Mouse (Mus musculus) right cerebral cortex, adult 18-20 months (tissue): ENCODE results near the gene Tle4.
A peak's percentile ranks its signal among the peaks of the same experiment; 100 is the strongest.

Experiments used
- DNase-seq: peaks from one replicate; pipeline ENCODE4 v3.0.0; 2022; ENCODE audit warnings: mixed read lengths

Gene Tle4

GRCm38 (mm10) chr19:14588221-14589123 is 9.4 kb downstream of the Tle4 start:
- no peak for DNase-seq

DNA sequence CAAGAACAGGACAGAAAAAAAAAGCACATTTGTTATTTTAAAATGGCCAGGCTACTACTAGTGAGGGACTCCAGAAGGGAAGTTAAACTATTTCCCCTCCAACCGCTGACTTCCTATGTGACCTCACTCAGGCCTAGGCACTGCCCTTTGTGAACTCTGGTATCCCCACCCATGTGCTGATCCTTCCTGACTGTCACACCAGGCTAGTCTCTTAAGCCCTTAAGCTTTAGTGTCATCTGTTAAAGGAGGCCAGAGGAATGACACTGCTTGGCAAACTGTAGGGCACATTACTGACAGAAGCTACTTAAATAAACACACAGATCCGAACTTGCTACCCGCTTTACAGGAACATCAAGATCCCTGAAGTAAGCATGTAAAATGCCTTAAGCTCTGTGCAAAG is 11.7 kb downstream of the Tle4 start:
- no peak for DNase-seq

- no peak for DNase-seq
Measured at GRCm38 (mm10) chr19:14585731-14586130, 12.1 kb downstream of the Tle4 start.

- no peak for DNase-seq
Measured at GRCm38 (mm10) chr19:14585235-14585634, 12.6 kb downstream of the Tle4 start.

DNA sequence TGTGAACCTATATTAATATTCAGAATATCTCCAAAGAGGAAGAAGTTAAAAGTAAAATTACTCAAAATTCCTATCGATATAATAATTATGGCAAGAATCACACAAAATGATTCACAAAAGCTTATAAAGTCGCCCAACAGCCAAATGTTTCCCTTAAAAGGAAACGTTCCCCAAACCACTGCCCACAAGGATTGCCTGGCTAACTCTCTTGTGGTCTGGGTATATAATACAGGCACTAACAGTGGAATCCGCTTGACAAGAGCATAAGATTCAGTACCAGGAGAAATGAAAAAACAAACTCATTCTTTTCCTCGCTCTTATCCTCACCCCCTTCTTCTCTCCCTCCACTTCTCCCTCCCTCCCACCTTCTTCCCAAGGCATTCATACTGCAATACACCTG is 19.2 kb downstream of the Tle4 start:
- DNase-seq = no peak

GRCm38 (mm10) chr19:14578016-14578415 is 19.8 kb downstream of the Tle4 start:
- DNase-seq = no peak

DNA sequence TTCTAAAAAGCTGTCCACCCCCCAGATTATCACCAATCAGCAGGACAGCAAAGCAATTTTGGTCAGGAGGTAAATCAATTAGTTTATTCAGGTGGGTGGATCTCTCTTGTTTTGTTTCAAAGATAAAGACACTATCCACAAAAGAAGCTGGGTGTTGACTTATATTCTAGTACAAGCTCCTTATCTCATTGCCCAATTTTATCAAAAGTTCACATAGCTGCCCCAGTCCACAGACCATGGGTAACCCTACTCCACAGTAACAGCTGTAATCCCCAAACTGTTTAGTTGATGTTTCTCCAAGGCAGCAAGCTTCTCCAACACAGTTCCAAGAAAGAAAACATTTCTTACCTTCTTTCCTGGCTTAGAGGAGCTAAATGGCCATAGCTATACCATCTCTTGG is 21.5 kb downstream of the Tle4 start:
- no peak for DNase-seq

DNA sequence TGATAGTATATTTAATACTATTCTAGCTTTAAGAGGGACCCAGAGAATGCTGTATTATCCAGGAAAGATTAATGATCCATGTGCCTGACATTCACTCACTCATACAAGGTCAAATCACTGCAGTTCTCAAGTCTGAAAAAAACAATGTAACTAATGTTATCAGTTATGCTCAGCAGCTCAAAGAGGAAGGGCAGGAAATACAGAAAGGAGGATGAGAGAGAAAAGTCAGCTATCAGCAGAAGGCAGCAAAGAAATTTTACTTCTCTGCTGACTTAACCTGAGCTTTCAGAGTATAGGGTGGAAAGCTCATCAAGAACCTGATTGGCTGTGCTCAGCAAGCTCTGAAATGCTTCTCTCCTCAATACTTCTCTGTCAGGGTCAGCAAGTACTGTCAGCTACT is 29.0 kb downstream of the Tle4 start:
- no peak for DNase-seq

- DNase-seq = no peak
Measured at GRCm38 (mm10) chr19:14567081-14567480, 30.8 kb downstream of the Tle4 start.

- DNase-seq = peak; percentile 2
Measured at GRCm38 (mm10) chr19:14566564-14567021, 31.3 kb downstream of the Tle4 start.

DNA sequence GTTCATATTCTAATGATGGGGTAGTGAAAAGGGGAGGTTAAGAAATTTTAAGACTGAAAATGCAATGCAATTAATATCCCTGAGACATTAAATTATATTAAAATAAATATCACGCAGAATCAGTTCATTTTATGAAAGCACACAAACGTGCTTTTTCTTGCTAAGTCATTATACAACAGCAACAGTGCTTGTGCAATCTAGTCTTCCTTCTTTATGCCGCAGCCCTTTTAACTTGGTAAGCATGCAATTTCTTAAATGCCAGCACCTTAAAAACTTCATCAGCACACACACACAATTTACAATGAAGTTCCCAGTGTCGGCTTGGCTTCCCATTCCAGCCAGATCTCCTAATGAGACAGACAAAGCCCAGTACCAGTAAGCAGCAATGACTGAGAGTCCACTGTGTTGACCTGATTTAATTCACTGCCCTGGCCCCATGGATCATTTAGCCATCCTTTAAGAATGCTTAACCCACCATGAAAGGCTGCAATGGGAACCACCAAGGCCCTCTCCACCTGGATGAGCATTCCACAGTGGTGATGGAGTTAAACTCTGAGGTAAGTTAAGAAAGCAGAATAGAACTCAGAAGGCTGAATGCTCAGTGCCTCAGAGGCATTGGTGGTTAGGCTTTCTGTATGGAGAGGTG is 32.3 kb downstream of the Tle4 start:
- DNase-seq = no peak

GRCm38 (mm10) chr19:14563273-14563959 is 34.4 kb downstream of the Tle4 start:
- DNase-seq = no peak

GRCm38 (mm10) chr19:14547871-14548270 is 50.0 kb downstream of the Tle4 start:
- DNase-seq = no peak

DNA sequence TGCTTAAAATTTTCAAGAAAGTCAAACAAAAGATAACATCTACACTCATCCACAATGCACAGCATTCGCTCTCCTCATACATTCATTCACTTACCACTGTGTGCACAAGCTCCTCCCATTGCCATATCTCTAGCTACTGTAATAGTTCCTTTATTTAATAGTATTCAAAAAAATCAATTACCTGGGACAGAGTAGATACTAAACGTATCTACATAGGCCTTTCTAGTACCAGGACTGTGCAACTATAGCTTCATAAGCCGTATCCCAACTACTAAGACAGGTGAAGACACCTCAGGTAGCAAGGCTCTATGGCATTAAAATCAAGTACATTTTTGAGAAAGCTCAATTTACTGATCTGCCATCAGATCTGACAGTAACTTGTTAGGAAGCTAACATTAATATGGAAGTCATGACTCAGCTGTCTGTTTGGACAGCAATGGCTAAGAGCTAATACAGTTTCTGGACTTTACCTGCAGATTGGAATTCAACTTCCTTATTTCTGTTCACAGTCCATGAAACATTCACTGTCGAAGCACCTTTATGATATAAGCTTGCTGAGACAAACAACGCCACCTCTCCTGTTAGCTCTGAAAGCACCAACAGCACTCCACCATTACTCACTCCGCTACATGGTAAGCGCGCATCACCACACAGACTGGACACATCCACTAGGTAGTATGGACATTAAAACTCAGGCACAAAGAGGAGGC is 50.6 kb downstream of the Tle4 start:
- no peak for DNase-seq

DNA sequence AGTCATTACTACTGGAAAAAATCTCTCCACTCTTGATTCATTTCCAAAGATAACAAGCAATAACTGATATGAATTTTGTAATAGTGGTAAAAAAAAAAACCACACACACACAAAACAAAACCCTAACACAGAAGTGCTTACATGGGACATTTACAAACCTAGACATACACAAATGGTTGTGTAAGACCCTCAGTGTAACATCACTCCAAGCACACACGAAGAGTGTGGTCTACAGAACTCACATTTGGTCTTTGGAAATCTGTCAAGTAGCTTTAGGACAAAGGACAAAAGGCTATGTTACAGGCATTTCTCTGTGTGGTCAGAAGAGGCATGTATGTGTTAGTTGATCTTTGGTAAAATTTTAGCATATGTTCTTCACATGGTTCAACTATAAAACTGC is 52.4 kb downstream of the Tle4 start:
- no peak for DNase-seq

DNA sequence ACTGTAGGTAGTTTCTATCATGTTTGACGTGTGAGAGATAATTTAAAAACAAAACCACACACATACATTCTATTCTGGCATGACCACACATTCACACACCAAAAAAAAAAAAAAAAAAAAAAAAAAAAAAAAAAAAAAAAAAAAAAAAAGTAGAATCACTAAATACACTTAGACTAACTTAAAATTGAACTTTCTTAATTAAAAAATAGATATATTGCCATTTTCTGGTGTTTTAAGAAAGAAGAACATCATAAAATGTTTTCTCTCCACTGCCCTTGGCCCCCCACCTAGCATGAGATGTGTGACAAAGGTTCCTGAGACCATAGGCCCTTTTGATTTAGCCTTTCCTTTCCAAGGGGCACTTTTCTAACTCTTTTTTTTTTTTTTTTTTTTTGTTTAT is 54.5 kb downstream of the Tle4 start:
- DNase-seq = no peak

- DNase-seq = no peak
Measured at GRCm38 (mm10) chr19:14540678-14541077, 57.2 kb downstream of the Tle4 start.

- DNase-seq = no peak
Measured at GRCm38 (mm10) chr19:14536676-14537075, 61.2 kb downstream of the Tle4 start.

DNA sequence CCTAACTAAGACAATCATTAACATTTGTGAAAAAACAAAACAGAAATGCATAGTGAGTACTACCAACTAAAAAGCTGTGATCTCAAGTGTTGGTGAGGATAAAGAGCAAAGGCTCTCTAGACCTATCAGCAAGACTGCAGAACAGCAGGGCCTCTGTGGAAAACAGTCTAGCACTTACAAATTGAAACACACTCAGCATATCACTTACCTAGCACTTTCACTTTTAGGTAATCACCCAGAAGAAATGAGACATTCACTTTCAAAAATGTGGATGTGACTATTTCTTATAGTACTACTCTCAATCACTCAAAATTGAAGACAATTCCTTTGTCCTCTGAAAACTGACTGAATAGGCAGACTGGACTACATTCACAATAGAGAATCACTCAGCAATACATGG is 63.4 kb downstream of the Tle4 start:
- DNase-seq = no peak

- DNase-seq = no peak
Measured at GRCm38 (mm10) chr19:14532861-14533260, 65.0 kb downstream of the Tle4 start.

DNA sequence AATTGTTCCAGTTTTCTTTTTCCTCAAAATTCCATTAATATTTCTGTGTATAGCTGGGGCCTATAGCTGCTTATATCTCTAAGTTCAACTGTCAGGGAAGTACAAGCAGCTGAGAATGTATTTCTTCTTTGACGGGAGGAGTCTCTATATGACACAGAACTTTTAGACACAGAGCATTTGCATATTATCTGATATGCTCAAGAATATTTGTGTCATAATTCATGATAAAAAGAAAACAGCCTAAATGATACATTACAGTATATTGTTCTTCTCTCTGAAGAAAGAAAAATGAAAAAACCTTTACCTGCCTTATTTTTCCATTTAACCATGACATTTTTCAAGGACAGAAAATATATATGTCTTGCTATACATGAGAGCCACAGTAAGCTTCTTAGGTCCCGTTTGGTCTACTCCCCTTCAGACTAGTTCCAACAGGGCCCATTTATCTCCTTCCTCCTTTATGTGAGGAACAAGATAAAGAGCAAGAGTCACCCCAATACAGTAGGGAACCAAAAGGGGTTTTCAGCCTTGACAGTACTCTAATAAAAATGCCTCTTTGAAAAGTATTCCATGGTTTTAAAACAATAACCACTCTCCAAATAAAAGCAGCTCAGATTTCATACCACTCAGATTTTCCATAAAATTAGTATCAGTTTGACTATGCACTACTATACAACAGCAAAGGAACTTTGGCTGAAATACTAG is 77.6 kb downstream of the Tle4 start:
- no peak for DNase-seq

DNA sequence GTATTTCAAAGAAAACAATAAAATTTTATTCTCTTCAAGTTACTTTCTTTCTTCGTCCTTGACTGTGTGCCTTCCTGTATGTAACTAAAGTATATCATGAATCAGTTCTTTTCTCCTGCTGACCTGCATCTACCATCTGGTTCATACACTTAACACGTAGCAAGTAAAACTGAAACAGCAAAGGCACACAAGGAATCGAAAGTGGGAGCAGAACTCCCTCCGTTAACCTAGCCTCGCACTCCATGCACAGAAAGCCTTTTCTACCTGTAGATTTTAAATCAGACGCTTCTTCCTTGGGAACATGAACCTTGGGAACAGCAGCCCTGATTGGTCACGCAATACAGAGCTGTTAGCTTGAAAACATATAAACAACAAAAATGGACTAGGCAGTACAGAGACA is 78.7 kb downstream of the Tle4 start:
- no peak for DNase-seq
